Mouse (Mus musculus): ENCODE measurements around the gene Ldb1. TPM values are rescaled to one million over a fixed set of nuclear protein-coding genes. Genes with fewer than 3 reads are reported as not detected.
A peak's percentile ranks its signal among the peaks of the same experiment; 100 is the strongest.

Ldb1 gene
- total RNA-seq, 4 experiments from 2014 or later: 110 to 132 (median 120) TPM

GRCm38 (mm10) chr19:46044271-46044992 is 582 bp downstream of the Ldb1 start, which contains the start of gene Pprc1:
Pprc1 (plus strand) TSS chr19:46044886.
- no peak for DNase-seq (ENCODE audit: low spot score in 2 of 2)

- peak in 1 of 2 experiments; percentile 19 for DNase-seq (ENCODE audit: low spot score in 2 of 2)
Measured at GRCm38 (mm10) chr19:46043380-46043779, 1.6 kb downstream of the Ldb1 start.

GRCm38 (mm10) chr19:46042476-46043011 is 2.5 kb downstream of the Ldb1 start:
- peak in 1 of 2 experiments; percentile 76 for DNase-seq (ENCODE audit: low spot score in 2 of 2)

GRCm38 (mm10) chr19:46041933-46042475 is 3.0 kb downstream of the Ldb1 start:
- peak in 1 of 2 experiments; percentile 74 for DNase-seq (ENCODE audit: low spot score in 2 of 2)

- DNase-seq (ENCODE audit: low spot score in 2 of 2): no peak
Measured at GRCm38 (mm10) chr19:46041299-46041932, 3.6 kb downstream of the Ldb1 start.

GRCm38 (mm10) chr19:46040149-46040902 is 4.7 kb downstream of the Ldb1 start:
- DNase-seq (ENCODE audit: low spot score in 2 of 2): no peak

GRCm38 (mm10) chr19:46039478-46039877 is 5.5 kb downstream of the Ldb1 start:
- DNase-seq (ENCODE audit: low spot score in 2 of 2): peak; percentile 57 to 79

- DNase-seq (ENCODE audit: low spot score in 2 of 2): no peak
Measured at GRCm38 (mm10) chr19:46038851-46039260, 6.2 kb downstream of the Ldb1 start.

- DNase-seq (ENCODE audit: low spot score in 2 of 2): no peak
Measured at GRCm38 (mm10) chr19:46037925-46038850, 6.8 kb downstream of the Ldb1 start.

- no peak for DNase-seq (ENCODE audit: low spot score in 2 of 2)
Measured at GRCm38 (mm10) chr19:46037243-46037924, 7.6 kb downstream of the Ldb1 start.

- no peak for DNase-seq (ENCODE audit: low spot score in 2 of 2)
Measured at GRCm38 (mm10) chr19:46036477-46037242, 8.4 kb downstream of the Ldb1 start.

GRCm38 (mm10) chr19:46035971-46036370 is 9.0 kb downstream of the Ldb1 start:
- DNase-seq (ENCODE audit: low spot score in 2 of 2): no peak

GRCm38 (mm10) chr19:46033911-46034310 is 11.1 kb downstream of the Ldb1 start:
- DNase-seq (ENCODE audit: low spot score in 2 of 2): no peak

- peak in 1 of 2 experiments; percentile 57 for DNase-seq (ENCODE audit: low spot score in 2 of 2)
Measured at GRCm38 (mm10) chr19:46032731-46033510, 12.1 kb downstream of the Ldb1 start.

GRCm38 (mm10) chr19:46031689-46032432 is 13.2 kb downstream of the Ldb1 start:
- DNase-seq (ENCODE audit: low spot score in 2 of 2): no peak

- DNase-seq (ENCODE audit: low spot score in 2 of 2): no peak
Measured at GRCm38 (mm10) chr19:46030196-46030983, 14.6 kb downstream of the Ldb1 start.

- no peak for DNase-seq (ENCODE audit: low spot score in 2 of 2)
Measured at GRCm38 (mm10) chr19:46029652-46030051, 15.4 kb downstream of the Ldb1 start.
